In genomic region chr7:118911571-118911970, GRCm38 (mm10) we compare ENCODE assay signal across 26 mouse cellular contexts. TPM values are rescaled to one million over a fixed set of nuclear protein-coding genes. Genes with fewer than 3 reads are reported as not detected.
DNase-seq lines count a peak whose midpoint lies in the region; ATAC-seq and TF ChIP-seq lines count a peak whose summit lies in the region.
"Had no signal": no experiment of that assay in that cellular context is flagged by ENCODE, and none has a peak within 500 bp of the region (broad histone marks: within the 10 kb centered on the region; RNA-seq: fewer than 3 reads in every experiment).

No protein-coding gene starts in this region.

- no peak overlapping the region for H3K4me2 ChIP-seq in midbrain, embryonic 14.5 days (ENCODE audit: low read length)
- peak overlapping the region; percentile 17; the same call in 1 of the 2 replicates for H3K4me2 ChIP-seq in midbrain, embryonic 12.5 days (replicated peaks)
- H3K4me2 ChIP-seq in forebrain, embryonic 11.5 days (ENCODE audit: low read depth, low read length, severe bottlenecking) = no peak overlapping the region
- H3K4me2 ChIP-seq: forebrain, embryonic 12.5 days; heart, embryonic 11.5 days; hindbrain, embryonic 15.5 days; neural tube, embryonic 12.5 days; stomach, embryonic 15.5 days had no signal

- 76% methylated on average over 7 of the region's 7 CpGs for WGBS in midbrain, embryonic 10.5 days
- WGBS in midbrain, embryonic 14.5 days = 56% methylated on average over 7 of the region's 7 CpGs
- 71% methylated on average over 7 of the region's 7 CpGs for WGBS in midbrain, embryonic 12.5 days
- 59% methylated on average over 7 of the region's 7 CpGs for WGBS in olfactory bulb, adult 2 months
- WGBS in forebrain, embryonic 11.5 days = 76% methylated on average over 7 of the region's 7 CpGs

- H3K9me3 ChIP-seq in midbrain, embryonic 10.5 days (replicated peaks) = no peaks in the 10 kb centered on the region
- H3K9me3 ChIP-seq in midbrain, embryonic 14.5 days (ENCODE audit: control insufficient read depth, low read length) = no peaks in the 10 kb centered on the region
- no peaks in the 10 kb centered on the region for H3K9me3 ChIP-seq in midbrain, embryonic 12.5 days
- no peaks in the 10 kb centered on the region for H3K9me3 ChIP-seq in forebrain, embryonic 11.5 days (ENCODE audit: control insufficient read depth, low read length)
- H3K9me3 ChIP-seq: forebrain, embryonic 12.5 days; hindbrain, embryonic 15.5 days; neural tube, embryonic 12.5 days; stomach, embryonic 15.5 days had no signal

- H3K4me3 ChIP-seq in midbrain, embryonic 10.5 days = no peak overlapping the region
- H3K4me3 ChIP-seq in midbrain, embryonic 14.5 days (replicated peaks; ENCODE audit: low read depth, low read length) = no peak overlapping the region
- H3K4me3 ChIP-seq in midbrain, embryonic 12.5 days = no peak overlapping the region
- no peak overlapping the region for H3K4me3 ChIP-seq in olfactory bulb, adult 2 months (ENCODE audit: insufficient read depth, low read depth, low read length)
- H3K4me3 ChIP-seq in forebrain, embryonic 11.5 days (ENCODE audit: low read depth, low read length) = no peak overlapping the region
- H3K4me3 ChIP-seq: forebrain, embryonic 12.5 days; gastrocnemius, adult 2 months; hindbrain, embryonic 15.5 days; neural tube, embryonic 12.5 days; stomach, embryonic 15.5 days had no signal

- no peaks in the 10 kb centered on the region for H3K36me3 ChIP-seq in midbrain, embryonic 10.5 days
- H3K36me3 ChIP-seq in midbrain, embryonic 14.5 days (ENCODE audit: control insufficient read depth, insufficient read depth, low read length) = no peaks in the 10 kb centered on the region
- H3K36me3 ChIP-seq in midbrain, embryonic 12.5 days = no peaks in the 10 kb centered on the region
- no peaks in the 10 kb centered on the region for H3K36me3 ChIP-seq in forebrain, embryonic 11.5 days (ENCODE audit: control insufficient read depth, insufficient read depth, low read length)
- H3K36me3 ChIP-seq: forebrain, embryonic 12.5 days; hindbrain, embryonic 15.5 days; neural tube, embryonic 12.5 days; stomach, embryonic 15.5 days had no signal

- DNase-seq in midbrain, embryonic 10.5 days (ENCODE audit: low spot score) = no peak
- DNase-seq in midbrain, embryonic 14.5 days = no peak
- no peak for DNase-seq in cerebellum, postnatal 4 days (ENCODE audit: low spot score in 2 of 2)
- DNase-seq in lung, postnatal 14 days = no peak
- no peak for DNase-seq in forebrain, embryonic 11.5 days (ENCODE audit: low spot score)
- DNase-seq: adrenal gland, postnatal 36 days; cerebellum, adult 9-10 months; gastrocnemius, adult 2 months; kidney, adult 9 months; kidney, postnatal 14 days; layer of hippocampus, postnatal 36 days; lung, adult 18-20 months; lung, postnatal 10 days; right cerebral cortex, adult 18-20 months; right cerebral cortex, postnatal 4 days; thymus, adult 18-20 months; thymus, postnatal 4 days had no signal

- no peaks in the 10 kb centered on the region for H3K27me3 ChIP-seq in midbrain, embryonic 10.5 days (ENCODE audit: low read depth, poor library complexity, severe bottlenecking)
- no peaks in the 10 kb centered on the region for H3K27me3 ChIP-seq in midbrain, embryonic 14.5 days (ENCODE audit: control insufficient read depth, insufficient read depth, low read length)
- no peaks in the 10 kb centered on the region; the same call in 1 of the 2 replicates for H3K27me3 ChIP-seq in midbrain, embryonic 12.5 days
- no peaks in the 10 kb centered on the region for H3K27me3 ChIP-seq in forebrain, embryonic 11.5 days (ENCODE audit: control insufficient read depth, insufficient read depth, low read length)
- H3K27me3 ChIP-seq: hindbrain, embryonic 15.5 days; neural tube, embryonic 12.5 days; stomach, embryonic 15.5 days had no signal

- TF ChIP-seq CTCF in olfactory bulb, adult 2 months (IDR thresholded peaks at IDR 0.05; ENCODE audit: insufficient read depth, low read depth, low read length) = no peak

- H3K9ac ChIP-seq in midbrain, embryonic 14.5 days (replicated peaks; ENCODE audit: low read length) = no peak overlapping the region
- no peak overlapping the region for H3K9ac ChIP-seq in midbrain, embryonic 12.5 days (replicated peaks)
- H3K9ac ChIP-seq in forebrain, embryonic 11.5 days (ENCODE audit: low read length) = no peak overlapping the region
- H3K9ac ChIP-seq: forebrain, embryonic 12.5 days; hindbrain, embryonic 15.5 days; neural tube, embryonic 12.5 days; stomach, embryonic 15.5 days had no signal

- H3K4me1 ChIP-seq in midbrain, embryonic 10.5 days = peaks cover 31% of the 10 kb centered on the region
- H3K4me1 ChIP-seq in midbrain, embryonic 14.5 days (ENCODE audit: control insufficient read depth, insufficient read depth, low read length) = peaks cover 11% of the 10 kb centered on the region
- peaks cover 22% of the 10 kb centered on the region for H3K4me1 ChIP-seq in midbrain, embryonic 12.5 days
- H3K4me1 ChIP-seq in olfactory bulb, adult 2 months (ENCODE audit: control insufficient read depth, insufficient read depth, low read length) = peaks cover 17% of the 10 kb centered on the region
- H3K4me1 ChIP-seq in forebrain, embryonic 11.5 days (replicated peaks; ENCODE audit: control insufficient read depth, insufficient read depth, low read length) = 0 out of 2 replicates have a peak, but pooled peaks cover 6% of the 10 kb centered on the region
- H3K4me1 ChIP-seq: stomach, embryonic 15.5 days had no signal

- TF ChIP-seq POLR2A in olfactory bulb, adult 2 months (IDR thresholded peaks at IDR 0.05; ENCODE audit: insufficient read depth, low read depth, low read length) = no peak

- no peak for ATAC-seq in midbrain, embryonic 14.5 days (ENCODE audit: low FRiP score, low TSS enrichment)
- ATAC-seq in granulocyte monocyte progenitor cell, adult 5-6 weeks (replicated peaks; ENCODE audit: poor library complexity, severe bottlenecking) = peak; percentile 62
- ATAC-seq in midbrain, embryonic 12.5 days (ENCODE audit: low FRiP score, low read depth) = no peak
- no peak for ATAC-seq in forebrain, embryonic 11.5 days (replicated peaks; ENCODE audit: low FRiP score)
- ATAC-seq: intestine, embryonic 16.5 days had no signal

- peak overlapping the region; percentile 66; the same call in 1 of the 2 replicates for H3K27ac ChIP-seq in midbrain, embryonic 10.5 days (replicated peaks)
- no peak overlapping the region for H3K27ac ChIP-seq in midbrain, embryonic 14.5 days (replicated peaks; ENCODE audit: low read depth, low read length)
- H3K27ac ChIP-seq in midbrain, embryonic 12.5 days (replicated peaks) = peak overlapping the region; percentile 63
- H3K27ac ChIP-seq in olfactory bulb, adult 2 months (ENCODE audit: insufficient read depth, low read depth, low read length) = peak overlapping the region; percentile 61; the same call in 1 of the 2 replicates
- no peak overlapping the region for H3K27ac ChIP-seq in forebrain, embryonic 11.5 days (ENCODE audit: low read depth, low read length)
- H3K27ac ChIP-seq: gastrocnemius, adult 2 months; hindbrain, embryonic 15.5 days; neural tube, embryonic 12.5 days; stomach, embryonic 15.5 days had no signal

RNA-seq across cellular contexts. Expression of gene Knop1, which starts 55.5 kb away (rescaled TPM):
- 129 and 141 TPM in 2 replicates for polyA plus RNA-seq in midbrain, embryonic 10.5 days (2016; fragmentation: Nextera tagmentation; extraction: Ambion mirVana)
- polyA plus RNA-seq in midbrain, embryonic 14.5 days (2014; fragmentation: Nextera tagmentation; extraction: Ambion mirVana) = 64.9 and 69.5 TPM in 2 replicates
- total RNA-seq in granulocyte monocyte progenitor cell, adult 5-6 weeks (2014; fragmentation: Nextera tagmentation) = 42.5 and 51.6 TPM in 2 replicates
- 36.8 and 72.4 TPM in 2 replicates for total RNA-seq in granulocyte monocyte progenitor cell, adult 5-6 weeks (2017)
- polyA plus RNA-seq in midbrain, embryonic 12.5 days (2016; fragmentation: Nextera tagmentation; extraction: Ambion mirVana) = 110 and 115 TPM in 2 replicates
- polyA plus RNA-seq in olfactory bulb, adult 2 months (2012; ENCODE audit: insufficient read depth, insufficient read length, low replicate concordance, missing spikeins) = not detected in 2 replicates
- polyA plus RNA-seq in forebrain, embryonic 11.5 days (2014; fragmentation: Nextera tagmentation; extraction: Ambion mirVana) = 127 and 129 TPM in 2 replicates

RNA-seq across cellular contexts. Expression of gene Iqck, which starts 56.0 kb away (rescaled TPM):
- polyA plus RNA-seq in midbrain, embryonic 10.5 days (2016; fragmentation: Nextera tagmentation; extraction: Ambion mirVana) = 3.9 and 6.2 TPM in 2 replicates
- polyA plus RNA-seq in midbrain, embryonic 14.5 days (2014; fragmentation: Nextera tagmentation; extraction: Ambion mirVana) = 3.8 and 3.9 TPM in 2 replicates
- 0.58 TPM in 1 of 2 replicates, not detected in the other for total RNA-seq in granulocyte monocyte progenitor cell, adult 5-6 weeks (2014; fragmentation: Nextera tagmentation)
- total RNA-seq in granulocyte monocyte progenitor cell, adult 5-6 weeks (2017) = 0.57 and 1.2 TPM in 2 replicates
- 2.7 and 3.5 TPM in 2 replicates for polyA plus RNA-seq in midbrain, embryonic 12.5 days (2016; fragmentation: Nextera tagmentation; extraction: Ambion mirVana)
- not detected in 2 replicates for polyA plus RNA-seq in olfactory bulb, adult 2 months (2012; ENCODE audit: insufficient read depth, insufficient read length, low replicate concordance, missing spikeins)
- polyA plus RNA-seq in forebrain, embryonic 11.5 days (2014; fragmentation: Nextera tagmentation; extraction: Ambion mirVana) = 2.8 and 3.3 TPM in 2 replicates

Comparison
In these comparisons a context has a peak if more than half of its experiments do, and no peak if none do; other contexts are left out.
1. H3K27ac ChIP-seq: peak in midbrain, embryonic 10.5 days (single experiment), midbrain, embryonic 12.5 days (single experiment) and olfactory bulb, adult 2 months (single experiment); none in midbrain, embryonic 14.5 days (single experiment) and forebrain, embryonic 11.5 days (single experiment).
2. RNA of gene Knop1, which starts 55.5 kb away (polyA plus RNA-seq): 129 to 141 TPM in midbrain, embryonic 10.5 days, 127 to 129 TPM in forebrain, embryonic 11.5 days, 110 to 115 TPM in midbrain, embryonic 12.5 days and 64.9 to 69.5 TPM in midbrain, embryonic 14.5 days; not detected in olfactory bulb, adult 2 months; every median in the first group is over 10 times any median in the second.